Mouse (Mus musculus): ENCODE measurements around the gene Cpe.
"Not testable (repeated sequence)": the region's sequence is repeated elsewhere in the genome, so short reads cannot be mapped to it uniquely, and the experiment has no call there.

The Cpe gene

DNA sequence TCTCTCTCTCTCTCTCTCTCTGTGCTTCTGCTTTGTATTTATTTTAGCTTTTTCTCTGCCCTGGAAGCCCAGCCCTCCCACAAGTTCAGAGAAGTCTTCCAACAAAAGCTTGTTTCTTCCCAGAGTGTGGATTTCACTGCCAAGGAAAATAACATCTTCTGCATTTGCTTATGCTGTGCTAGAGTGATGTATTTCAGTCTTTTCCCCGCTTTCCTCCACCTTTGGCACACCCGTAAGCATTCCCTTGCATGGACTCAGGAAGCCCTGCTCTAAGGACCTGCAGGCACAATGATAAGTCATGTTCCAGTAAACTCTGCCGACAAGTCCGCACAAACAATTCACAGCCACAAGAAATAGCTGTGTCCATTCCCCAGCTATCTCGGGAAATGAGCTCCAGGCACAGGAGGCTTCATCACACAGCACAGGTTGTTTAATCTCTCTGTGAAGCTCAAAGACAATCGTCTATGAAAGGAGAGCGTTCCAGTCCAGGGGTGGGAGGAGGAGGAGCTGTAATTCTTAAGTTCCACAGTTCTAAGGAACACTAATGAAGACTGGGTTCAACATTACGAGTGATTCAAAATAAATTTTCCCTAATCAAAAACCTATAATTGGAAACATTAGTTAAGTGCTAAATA is 17.8 kb downstream of the Cpe start:
- DNase-seq (ENCODE audit: low read depth, low spot score), result no peak

DNA sequence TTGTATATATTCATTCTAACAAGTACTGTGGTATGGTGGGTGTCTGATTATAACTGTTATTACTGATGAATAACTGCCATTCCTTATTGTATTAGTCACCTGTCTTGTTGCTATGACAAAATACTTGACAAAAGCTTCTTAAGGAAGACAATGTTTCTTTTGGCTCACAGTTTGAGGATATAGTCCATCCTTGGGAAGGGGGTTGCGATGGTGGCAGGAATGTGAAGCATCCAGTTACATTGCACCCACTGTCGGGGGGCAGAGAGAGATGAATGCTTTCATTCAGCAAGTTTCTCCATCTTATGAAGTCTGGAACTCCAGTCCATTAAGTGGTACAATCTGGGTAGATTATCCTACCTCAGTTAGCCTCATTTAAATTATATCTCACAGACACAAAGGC is 19.9 kb downstream of the Cpe start:
- DNase-seq (ENCODE audit: low read depth, low spot score), result no peak

DNA sequence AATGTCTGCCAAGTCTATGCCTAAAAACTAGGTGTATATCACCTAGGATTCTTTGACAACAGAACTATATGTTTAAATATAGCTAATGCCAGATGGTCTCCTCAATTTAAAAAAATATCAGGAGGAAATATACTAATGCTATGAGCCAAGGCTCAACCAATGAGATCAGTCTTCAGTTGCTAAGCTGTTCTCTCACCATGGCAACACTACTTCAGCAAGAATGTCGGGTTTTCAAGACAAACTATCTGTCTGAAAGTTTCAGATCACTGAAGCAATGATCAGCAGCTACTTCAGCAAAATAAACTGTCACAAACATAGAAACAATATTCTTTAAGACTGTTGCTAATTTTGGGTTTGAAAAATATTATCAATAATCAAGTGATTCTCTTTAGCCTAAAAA is 20.9 kb downstream of the Cpe start:
- no peak for DNase-seq (ENCODE audit: low read depth, low spot score)

DNA sequence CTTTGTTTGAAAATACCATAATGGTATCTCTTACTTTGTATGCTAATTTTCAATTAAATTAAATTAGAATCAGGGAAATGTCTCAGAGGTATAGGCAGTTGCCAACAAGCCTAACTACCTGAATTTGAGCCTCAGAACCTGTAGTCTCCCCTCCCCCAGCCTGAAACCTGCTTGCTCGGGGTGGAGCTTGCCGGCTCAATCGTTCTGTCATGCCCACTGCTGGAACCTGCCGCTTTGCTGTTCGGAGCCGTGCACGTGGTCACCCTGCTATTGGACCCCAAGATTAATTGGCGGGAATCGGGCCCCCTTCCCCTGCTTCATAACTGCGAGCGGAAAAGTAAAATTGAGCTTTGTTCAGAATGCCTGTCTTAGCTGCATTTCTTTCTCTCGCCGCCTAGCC is 26.5 kb downstream of the Cpe start:
- not testable (repeated sequence) for DNase-seq (ENCODE audit: low read depth, low spot score)

DNA sequence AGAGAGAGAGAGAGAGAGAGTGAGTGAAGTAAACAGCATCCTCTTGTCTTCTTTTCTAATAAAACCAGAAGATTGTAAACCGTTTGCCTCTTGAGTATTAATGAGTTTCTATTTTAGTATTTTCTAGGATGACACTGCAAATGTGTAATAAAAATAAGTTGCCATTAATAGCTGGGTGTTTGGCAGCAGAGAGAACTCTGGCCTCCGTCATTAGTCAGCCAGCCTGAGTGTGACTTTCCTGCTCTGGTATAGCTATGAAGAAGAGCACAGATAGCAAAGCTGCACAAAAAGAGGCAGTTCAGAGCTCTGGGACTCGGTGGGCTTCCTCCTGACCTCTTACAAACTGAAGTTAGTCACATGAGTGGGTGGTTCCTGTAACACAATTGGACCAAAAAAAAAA is 27.3 kb downstream of the Cpe start:
- no peak for DNase-seq (ENCODE audit: low read depth, low spot score)

DNA sequence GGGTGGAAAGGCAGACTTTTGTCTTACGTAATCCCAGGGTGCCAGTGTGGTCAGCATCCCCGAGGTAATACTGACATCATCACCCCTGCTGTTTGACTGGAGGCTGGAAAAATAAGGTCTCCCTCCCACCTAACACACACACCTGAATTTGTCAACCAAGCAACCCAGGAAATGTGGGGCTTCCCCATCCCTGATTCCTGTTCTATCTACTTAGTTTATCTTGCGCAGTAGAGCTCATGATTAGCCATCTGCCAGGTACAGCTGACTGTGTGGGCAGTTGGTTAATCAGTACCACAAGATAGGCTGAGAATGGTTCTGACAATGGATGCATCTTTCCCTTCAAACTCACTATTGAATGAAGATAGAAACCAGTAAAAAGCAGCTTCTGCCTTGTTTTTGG is 28.0 kb downstream of the Cpe start:
- no peak for DNase-seq (ENCODE audit: low read depth, low spot score)

DNA sequence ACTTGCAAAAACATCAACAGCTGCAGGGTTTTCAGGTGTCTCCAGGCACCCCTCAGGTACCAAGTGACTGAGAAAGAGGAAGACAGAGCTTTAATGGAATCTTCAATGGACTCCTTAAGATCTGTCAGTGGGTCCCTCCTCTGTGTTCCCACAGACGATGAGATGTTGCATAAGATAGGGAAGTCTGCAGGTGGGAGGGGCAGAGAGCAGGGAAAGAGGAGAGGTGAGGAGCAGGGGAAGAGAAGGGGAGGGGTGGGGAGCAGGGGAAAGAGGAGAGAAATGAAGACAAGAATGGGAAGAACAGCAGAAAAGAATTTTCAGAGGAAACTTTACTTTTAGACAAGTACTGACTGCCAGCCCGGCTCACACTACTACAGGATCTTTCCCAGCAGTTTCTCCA is 28.5 kb downstream of the Cpe start:
- no peak for DNase-seq (ENCODE audit: low read depth, low spot score)

DNA sequence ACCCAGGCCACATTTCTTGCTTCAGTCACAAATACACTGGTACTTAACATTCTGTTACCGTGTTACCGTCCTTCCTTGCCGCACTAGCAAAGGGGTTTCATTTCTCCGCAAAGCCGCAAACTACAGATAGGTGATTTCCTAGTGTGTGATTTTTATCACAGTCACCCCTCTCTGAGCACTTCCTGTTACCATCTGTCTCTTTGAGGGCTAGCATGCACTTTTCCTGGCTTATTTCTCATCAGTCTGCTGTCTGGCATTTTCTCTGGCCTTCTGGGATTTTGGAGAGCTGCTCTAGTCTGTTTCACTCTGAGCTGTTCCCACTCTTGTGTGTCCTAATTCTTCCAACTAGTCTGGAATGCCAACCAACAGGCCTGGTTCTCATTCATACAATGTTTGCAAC is 33.8 kb downstream of the Cpe start:
- DNase-seq (ENCODE audit: low read depth, low spot score), result no peak

DNA sequence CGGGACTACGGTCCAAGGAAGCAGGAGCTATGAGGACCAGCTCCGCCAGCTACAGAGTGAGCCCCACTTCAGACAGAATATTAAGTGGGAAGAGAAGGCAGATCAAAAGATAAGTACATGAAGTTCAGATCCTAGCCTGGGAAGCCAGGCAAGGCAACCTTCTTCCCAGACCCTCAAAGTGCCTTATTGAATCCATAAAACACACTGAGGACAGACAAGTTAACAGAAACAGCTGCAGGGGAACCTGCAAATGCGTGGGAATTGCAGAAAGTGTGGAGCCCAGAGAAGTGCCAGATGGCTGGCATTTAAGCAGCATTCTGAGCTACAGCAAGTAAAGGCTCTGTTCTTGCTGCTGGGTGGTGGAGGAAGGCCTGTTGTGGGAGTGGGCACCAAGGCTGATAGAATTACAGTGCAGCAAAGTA is 34.9 kb downstream of the Cpe start:
- DNase-seq (ENCODE audit: low read depth, low spot score), result no peak

DNA sequence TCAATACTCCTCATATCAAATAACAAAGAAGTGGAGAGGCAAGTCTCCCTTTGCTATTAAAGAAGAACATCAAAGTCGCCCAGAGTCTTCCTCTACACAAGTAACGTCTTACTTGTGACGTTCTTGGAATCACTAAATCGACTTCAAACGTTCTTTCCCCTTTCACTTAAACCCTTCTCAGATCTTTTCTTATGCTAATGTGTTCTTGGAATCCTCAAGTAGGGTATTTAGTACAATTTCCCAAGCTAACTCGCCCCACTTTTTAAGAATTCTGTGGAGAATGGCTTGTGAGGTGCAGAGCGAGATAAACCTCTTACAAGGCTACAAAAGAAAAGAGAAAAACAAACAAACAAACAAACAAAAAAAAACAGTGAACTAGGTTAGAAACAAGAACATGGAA is 35.3 kb downstream of the Cpe start:
- peak; percentile 42 for DNase-seq (ENCODE audit: low read depth, low spot score)

DNA sequence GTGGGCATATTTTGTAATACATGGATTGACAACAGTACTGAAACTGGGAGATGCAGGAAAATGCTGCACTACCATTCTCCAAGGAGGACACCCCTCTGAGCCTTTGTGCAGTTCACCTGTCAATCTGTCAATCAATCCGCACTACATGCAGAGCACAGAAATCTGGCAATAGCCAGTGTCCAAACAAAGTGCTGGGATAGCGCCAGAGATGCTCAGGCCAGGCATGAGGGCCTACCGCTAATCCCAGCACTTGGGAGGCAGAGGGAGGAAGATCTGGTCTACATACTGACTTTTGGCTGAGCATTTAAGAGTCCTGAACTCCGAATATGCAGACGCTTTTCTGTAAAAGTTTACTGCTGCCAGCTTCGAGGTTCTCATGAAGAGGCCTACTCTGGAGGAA is 37.0 kb downstream of the Cpe start:
- no peak for DNase-seq (ENCODE audit: low read depth, low spot score)

DNA sequence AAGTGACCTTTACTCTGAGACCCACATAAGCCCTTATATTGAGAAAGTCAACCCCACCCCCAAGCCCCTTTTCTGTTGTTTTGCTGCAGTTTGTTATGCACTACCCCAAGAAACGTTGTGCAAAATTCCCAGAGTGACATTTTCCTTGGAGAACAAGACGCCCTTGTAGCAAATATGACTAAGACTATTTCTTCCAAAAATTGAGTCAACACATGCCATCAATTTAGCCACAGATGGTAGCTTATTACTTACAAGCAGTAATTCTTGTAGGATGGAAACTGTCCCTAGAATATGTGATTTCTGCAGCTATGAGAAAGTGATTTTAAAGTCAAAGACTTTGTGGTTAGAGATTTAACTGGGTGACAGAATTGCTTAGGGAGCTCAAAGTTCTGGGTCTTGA is 37.8 kb downstream of the Cpe start:
- DNase-seq (ENCODE audit: low read depth, low spot score), result no peak

DNA sequence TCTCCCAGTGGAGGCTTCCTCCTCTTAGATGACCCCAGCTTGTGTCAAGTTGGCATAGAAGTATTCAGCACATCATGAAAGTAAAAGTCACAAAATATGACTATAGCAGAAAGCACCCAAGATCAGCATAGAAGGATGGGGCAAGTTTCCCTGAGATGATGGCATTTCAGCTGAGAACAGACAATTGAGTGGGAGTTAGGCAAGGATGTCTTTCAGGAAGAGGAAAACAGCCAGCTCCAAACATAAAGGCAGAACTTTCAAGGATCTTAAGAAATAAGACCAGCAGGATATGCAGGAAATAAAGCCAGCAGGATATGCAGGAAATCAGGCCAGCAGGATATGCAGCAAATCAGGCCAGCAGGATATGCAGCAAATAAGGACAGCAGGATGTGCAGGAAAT is 40.6 kb downstream of the Cpe start:
- no peak for DNase-seq (ENCODE audit: low read depth, low spot score)

DNA sequence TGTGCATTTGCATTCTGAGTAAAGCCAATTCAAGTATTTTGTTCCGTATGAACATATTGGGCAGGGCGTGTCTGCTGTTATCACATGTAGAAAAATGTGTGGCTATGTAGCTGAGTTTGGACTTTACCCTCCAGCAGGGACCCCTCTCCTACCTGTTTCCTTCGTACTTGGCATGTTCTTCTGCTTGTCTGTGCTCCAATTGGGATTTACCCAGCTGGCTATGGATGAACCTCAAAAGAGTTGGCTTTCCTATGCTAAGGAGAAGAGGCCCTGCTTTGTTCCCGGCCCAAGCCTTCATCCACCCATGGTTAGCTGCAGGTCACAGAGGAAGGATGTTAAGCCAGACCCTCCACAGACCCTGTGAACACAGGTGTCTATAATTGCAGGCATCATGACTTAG is 44.8 kb downstream of the Cpe start:
- DNase-seq (ENCODE audit: low read depth, low spot score), result no peak

DNA sequence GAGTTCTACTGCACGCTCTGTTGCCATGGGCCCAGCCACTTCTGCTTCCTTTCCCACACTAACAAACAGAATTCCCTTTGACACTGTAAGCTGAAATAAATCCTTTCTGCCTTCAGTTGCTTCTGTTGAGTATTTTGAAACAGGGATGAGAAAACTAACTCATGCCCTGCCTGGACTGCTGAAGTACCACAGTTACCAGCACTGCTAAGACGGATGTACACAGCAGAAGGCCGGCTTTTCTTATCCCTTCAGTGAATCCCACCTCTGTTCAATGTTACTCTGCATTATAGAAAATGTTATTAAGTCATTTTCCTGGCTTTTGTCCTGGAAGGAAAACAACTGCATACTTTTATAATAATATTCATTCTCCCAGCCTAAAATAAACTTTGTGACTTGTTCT is 45.7 kb downstream of the Cpe start:
- DNase-seq (ENCODE audit: low read depth, low spot score), result no peak

DNA sequence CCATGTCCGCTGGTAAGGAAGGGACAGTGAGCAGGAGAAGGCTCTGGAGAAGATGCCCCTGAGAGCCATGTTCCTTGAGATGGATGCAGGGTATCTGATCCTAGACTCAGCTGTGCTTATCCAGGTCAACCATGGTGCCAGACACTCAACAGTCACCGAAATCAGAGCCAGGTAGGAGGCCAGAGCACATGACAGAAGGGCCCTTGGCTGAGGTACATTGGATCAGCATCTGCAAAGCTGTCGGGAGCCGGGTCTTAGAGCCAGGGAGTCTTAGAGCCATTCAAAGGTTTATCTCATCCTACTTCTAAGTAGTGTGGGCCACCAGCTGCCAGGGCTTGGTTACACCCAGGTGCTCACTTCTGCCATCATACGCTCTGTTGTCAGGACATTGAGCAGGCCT is 46.4 kb downstream of the Cpe start:
- no peak for DNase-seq (ENCODE audit: low read depth, low spot score)

DNA sequence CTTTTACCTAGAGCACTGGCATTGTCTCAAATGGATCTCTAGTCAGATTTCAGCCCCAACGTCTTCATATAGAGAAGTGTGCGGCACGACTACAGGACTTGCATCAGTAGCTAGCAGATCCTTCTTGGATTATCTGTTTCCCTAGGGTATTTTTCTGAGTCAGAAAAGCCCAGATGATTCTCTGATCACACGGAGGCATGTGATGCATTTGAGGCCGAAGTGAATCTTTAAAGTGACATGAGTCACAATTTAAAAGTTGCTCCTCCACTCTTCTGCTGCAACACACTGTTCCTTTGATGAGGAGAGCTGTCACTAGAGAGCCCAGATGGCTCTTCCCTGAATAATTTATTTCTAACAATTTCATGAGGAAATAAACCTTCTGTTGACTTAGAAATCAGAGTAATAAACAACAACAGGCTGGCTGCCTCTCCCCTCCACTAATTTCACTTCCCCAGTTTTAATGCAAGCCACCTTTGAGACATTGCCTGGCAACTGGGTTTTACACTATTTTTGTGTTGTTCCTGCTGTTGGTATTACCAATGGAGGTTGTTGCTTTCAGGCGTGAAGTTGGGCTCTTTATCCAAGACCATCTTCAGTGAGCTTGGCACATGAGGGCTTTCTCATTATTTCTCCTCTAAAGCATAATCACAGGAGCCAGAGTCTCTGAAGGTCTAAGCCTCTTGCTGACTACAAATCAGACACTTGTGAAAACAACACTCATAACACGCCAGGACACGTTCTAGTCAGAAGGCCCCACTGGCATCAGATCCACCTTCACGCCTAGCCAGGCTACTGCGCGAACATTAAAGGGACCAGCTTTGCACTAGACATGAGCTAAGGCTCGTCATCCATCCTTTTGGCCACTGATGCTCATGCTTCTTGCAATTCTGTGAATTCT is 48.5 kb downstream of the Cpe start:
- no peak for DNase-seq (ENCODE audit: low read depth, low spot score)

DNA sequence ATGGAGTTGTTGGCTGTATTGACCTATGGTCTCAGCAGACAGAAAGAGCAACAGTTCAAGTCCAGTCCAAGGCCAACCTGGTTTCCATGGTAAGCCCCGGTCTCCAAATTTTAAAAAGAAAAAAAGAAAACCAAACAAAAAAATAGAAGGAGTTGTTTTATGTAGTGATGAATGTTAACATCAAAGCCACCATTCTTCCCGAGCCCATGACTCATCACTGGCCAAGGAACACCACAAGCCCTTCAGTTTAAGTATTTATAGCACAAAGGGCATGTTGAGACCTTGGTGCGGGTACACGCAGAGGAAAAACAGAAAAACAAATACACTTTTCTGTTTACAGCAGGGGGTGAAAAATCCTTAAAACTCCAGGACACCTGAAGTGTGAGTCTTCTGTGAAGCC is 49.5 kb downstream of the Cpe start:
- DNase-seq (ENCODE audit: low read depth, low spot score), result no peak

DNA sequence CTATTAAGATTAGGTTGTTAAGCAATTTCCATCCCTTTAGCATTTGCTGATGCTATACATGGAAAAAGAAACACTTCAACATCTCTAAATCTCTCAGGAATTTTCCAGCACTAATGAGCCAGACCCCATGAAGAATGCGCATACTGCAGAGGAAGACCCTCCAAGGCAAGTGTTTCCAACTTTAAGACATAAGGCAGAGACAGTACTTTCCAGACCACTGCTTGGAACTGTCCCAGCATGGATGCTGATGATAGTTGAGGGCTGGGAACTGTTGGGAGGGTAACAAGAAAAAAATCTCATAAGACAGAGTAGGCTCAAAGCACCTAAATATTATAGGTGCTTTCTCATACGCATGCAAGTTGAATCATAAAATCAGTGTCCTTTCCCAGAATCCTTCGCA is 50.1 kb downstream of the Cpe start:
- no peak for DNase-seq (ENCODE audit: low read depth, low spot score)

DNA sequence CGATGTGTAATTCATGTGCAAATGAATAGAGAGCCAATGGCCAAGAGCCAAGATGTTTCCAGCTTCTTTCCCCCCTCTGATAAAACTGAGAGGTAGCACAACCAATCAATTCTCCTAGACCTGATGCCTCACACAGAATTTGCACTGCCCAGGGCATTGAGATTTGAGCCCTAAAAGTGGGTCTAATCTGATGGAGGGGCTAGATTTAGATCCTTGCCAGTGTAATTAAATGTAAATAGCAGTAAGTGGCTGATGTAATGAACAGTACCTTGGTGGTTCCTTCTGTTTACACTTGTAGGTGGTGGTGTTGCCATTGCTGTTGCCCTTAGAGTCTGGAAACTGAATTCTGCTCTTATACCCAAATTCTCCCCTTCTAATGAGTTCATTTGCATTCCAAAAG is 52.3 kb downstream of the Cpe start:
- no peak for DNase-seq (ENCODE audit: low read depth, low spot score)

DNA sequence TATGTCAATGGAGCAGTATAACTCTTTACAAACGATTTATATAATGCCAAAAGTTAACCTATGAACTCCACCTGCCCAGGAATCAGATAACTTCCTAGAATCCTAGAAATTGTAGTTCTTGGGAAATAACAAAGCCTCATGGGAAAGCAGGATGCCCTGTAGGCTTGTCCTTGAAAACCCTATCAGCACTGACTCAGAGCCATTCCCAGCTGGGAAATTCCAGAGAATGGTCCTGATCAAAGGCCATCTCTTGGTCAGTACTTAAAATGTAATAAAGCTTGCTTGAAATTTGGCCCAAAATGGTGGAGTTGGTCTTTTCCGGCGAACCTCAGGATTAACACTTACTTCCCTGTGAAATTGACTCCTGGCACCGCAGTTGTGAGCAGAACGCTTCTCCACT is 53.2 kb downstream of the Cpe start:
- no peak for DNase-seq (ENCODE audit: low read depth, low spot score)

DNA sequence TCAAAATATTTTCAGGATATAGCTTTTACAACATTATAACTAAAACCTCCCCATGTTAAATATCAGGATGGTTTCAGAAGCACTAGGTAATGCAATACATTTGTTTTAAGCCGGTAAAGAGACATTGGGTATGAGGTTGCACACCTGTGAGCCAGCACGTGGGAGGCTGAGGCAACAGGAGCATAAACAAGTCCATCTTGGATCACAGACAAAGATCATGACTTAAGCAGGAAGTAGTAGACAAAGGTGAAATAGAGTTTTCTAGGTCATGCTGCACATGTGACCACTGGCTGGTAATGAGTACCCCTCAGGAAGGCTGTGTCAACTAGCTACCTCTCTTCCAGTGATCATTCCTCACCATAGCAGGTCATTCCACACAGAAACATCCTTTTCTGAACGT is 58.0 kb downstream of the Cpe start:
- DNase-seq (ENCODE audit: low read depth, low spot score), result no peak

DNA sequence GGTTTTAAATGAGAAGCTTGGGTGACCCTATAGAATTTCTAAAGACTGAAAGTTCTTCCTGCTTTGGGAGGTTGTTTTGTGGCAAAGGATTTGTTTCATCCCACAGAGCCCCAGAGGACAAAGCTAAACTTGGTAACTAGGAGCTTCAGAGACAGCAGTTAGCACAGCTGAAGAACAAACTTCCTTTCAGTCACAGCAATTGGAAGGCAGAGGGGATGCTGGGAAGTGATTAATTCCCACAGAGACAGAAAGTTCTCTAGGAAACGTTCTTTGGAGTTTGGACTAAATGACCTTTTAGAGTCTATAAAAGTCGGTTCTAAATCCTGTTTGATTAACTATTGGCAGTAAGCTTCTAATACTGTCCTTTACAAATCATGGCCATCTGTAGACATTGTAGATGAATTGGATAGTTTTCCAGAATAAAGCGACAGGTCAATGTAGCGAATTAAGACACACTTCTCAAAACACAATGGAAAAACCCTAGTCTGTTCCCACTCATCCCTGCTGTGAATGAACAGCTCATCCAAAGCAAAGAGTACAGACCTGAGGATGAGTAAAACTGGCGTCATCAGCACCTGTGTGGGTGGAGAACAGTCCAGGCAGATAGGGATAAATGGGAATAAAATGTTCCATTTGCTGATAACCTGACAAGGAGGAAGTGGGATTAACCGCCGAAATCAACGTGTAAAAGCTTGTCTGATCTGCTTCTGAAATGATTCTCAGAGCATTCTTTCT is 58.6 kb downstream of the Cpe start:
- no peak for DNase-seq (ENCODE audit: low read depth, low spot score)

Data from WW6 (cell line).